Mouse (Mus musculus) heart, adult 18-20 months (tissue): ENCODE measurements around the gene Kif27. TPM values are rescaled to one million over a fixed set of nuclear protein-coding genes. Genes with fewer than 3 reads are reported as not detected.

Experiments used
- DNase-seq, 2 experiments: peaks; one replicate each; pipeline ENCODE4 v3.0.0; 2021 to 2022; ENCODE audit warnings: mixed read lengths in 1 of 2
- total RNA-seq, 2 experiments: library from RNA; stranded (reverse); gene quantifications; 2 replicates each; pipeline ENCODE4 v1.2.3; 2021

The Kif27 gene
- total RNA-seq, 2 experiments from 2014 or later: 0.13 TPM; not detected in 1

GRCm38 (mm10) chr13:58364353-58365175 is 5.6 kb upstream of the Kif27 start:
- DNase-seq: no peak

GRCm38 (mm10) chr13:58359304-58359653 is 357 bp upstream of the Kif27 start:
- DNase-seq: no peak

- DNase-seq: no peak
These were observed 5.9 kb downstream of the Kif27 start for GRCm38 (mm10) chr13:58352996-58353395.

DNA sequence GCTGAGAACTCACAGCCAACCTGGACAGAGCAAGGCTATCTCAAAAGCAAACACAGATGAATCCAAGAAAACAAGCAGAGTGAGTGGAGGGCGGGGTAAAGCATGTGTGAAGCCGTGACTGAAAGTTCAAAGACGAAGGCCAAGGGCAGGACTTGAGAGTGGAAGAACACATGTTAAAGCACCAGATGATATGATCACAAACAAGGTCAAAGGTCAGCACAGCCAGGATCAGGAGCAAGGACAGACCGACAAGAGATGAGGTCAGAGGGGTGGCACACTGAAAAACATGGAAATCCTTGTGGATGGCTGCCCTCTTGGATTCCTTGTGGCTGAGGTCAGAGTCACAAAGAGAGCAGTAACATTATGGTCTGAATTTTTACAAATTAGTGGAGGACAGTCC is 8.3 kb downstream of the Kif27 start:
- no peak for DNase-seq

GRCm38 (mm10) chr13:58344505-58344904 is 14.4 kb downstream of the Kif27 start:
- DNase-seq: no peak

DNA sequence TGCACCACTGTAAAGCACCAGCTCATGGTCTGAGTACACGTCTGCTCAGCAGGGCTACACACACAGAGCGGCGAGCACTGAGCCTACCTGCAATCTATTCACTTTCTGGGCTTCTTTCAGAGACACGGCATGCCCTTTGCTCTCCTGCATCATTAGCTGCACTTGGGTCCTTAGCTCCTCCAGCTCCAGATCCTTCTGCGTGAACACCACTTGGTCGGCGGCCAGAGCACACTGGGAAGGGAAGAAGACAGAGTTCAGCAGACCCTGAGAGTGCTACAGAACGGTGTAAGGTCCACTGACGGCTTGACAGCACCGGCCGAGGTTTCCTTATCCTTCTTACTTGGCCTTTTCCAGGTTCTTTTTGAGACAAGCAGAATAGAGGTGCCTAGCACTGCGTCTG is 21.5 kb downstream of the Kif27 start:
- no peak for DNase-seq

GRCm38 (mm10) chr13:58334116-58334515 is 24.8 kb downstream of the Kif27 start:
- DNase-seq: no peak

- DNase-seq: no peak
These were observed 41.2 kb downstream of the Kif27 start for GRCm38 (mm10) chr13:58317768-58318167.

DNA sequence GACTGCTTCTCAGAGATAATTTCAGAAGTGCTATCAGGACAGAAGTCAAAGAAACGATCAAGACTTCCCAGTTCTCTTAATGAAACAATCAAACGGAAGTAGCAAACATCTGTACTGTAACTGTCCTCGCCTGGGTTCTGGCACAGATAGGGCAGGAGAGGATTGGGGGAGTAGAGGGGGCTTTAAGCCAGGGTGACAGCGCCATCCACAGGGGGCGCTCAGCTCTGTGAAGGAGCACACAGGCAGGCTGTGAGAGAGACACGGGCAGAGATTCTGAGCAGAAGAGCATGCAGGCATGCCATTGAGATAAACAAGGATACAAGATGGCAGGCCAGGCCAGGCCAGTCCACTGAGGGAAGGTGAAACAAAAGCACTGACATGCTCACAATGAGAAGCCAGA is 43.9 kb downstream of the Kif27 start:
- DNase-seq: no peak

DNA sequence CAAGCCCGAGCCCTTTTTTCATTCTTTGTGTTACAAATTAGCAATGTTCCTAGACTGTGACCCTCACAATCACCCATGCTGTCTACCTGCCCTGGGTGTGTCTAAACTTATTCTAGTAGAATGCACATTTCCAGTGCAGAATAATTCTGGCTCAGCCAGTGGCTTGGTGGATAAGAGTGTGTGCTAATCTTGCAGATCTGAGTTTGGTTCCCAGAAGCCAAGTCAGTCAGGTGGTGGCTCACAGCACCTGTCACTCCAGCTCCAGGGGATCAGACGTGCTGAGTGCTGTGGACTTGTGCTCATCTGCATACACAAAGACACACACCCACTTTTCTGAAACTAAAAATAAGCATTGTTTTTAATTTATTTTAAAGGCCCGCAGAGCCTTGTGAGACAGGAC is 45.2 kb downstream of the Kif27 start:
- no peak for DNase-seq

GRCm38 (mm10) chr13:58311351-58311750 is 47.6 kb downstream of the Kif27 start:
- no peak for DNase-seq

GRCm38 (mm10) chr13:58309499-58309898 is 49.4 kb downstream of the Kif27 start:
- no peak for DNase-seq

GRCm38 (mm10) chr13:58307453-58307852 is 51.5 kb downstream of the Kif27 start:
- DNase-seq: no peak

- DNase-seq: no peak
These were observed 53.7 kb downstream of the Kif27 start for GRCm38 (mm10) chr13:58305230-58305629.

DNA sequence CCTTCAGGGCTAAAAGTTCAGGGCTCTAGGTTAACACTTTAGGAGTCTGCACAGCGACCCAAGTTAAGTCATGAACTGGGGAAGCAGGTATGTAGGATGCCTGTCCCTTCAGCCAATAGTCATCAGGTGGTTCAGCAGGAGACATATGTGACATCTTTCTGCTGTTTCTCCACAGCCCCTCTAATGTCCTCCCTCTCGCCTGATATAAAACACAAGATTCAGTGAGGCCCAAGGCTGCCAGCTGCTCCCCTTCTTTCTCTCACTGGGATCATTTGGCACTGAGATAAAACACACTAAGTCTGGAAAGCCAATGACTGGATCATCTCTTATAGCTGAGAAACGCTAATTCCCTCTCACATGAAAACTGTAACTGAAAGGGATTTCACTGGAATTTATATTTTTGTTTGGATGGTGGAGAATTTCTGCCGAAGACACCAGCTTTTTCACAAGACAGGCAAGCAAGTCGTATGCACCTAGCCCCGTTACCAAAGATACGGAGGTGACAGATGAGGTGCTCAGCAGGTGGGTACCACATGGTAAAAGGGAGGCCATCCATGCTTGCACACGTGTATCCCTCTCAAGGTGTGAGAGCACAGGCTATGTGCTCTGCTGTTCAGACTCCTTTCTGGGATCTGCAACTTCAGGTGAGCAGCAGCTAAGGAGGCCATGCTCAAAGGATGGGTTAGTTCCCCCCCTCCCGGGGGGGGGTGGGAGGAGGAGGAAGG is 56.3 kb downstream of the Kif27 start:
- no peak for DNase-seq

DNA sequence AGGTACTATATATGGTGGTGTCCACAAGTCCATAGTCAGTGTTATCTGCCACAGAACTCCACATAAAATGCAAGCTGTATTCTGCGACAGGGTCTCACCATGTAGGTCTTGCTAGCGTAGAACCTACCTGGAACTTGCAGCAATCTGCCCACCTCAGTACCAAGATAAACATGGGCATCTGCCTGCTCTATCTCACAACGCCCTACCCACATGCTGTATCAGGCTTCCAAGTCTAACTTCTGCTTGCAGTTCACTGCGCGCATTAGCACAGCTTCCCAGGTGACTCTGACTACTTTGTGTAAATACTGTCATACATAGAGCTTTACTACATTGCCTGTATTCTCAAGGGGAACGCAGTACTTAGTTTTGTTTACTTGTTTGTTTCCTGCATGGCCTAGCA is 57.0 kb downstream of the Kif27 start:
- DNase-seq: no peak

GRCm38 (mm10) chr13:58298756-58299155 is 60.2 kb downstream of the Kif27 start:
- no peak for DNase-seq

DNA sequence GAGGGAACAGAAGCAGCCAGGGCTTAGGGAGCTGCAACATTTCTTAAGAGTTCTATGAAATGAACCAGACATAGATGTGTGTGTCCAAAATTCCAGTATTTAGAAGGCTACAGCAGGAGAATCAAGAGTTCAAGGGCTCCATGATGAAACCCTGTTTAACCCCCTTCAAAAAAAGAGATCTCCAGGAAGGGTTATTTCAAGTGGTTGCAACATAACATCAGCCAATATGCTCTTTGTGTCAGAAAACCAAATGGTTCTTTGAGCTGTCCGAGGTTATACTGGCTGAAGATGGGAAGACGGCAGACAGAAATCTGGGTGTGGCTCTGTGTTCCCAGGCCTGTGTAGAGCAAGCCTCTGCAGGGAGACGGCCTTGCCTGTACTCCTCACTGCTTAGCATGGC is 63.3 kb downstream of the Kif27 start:
- no peak for DNase-seq

- DNase-seq: no peak
These were observed 66.1 kb downstream of the Kif27 start for GRCm38 (mm10) chr13:58292811-58293210.

GRCm38 (mm10) chr13:58289308-58289707 is 69.6 kb downstream of the Kif27 start:
- DNase-seq: no peak

- DNase-seq: peak; percentile 74 to 95
These were observed 71.1 kb downstream of the Kif27 start for GRCm38 (mm10) chr13:58287822-58288221.

- DNase-seq: no peak
These were observed 75.5 kb downstream of the Kif27 start for GRCm38 (mm10) chr13:58283466-58283865.

DNA sequence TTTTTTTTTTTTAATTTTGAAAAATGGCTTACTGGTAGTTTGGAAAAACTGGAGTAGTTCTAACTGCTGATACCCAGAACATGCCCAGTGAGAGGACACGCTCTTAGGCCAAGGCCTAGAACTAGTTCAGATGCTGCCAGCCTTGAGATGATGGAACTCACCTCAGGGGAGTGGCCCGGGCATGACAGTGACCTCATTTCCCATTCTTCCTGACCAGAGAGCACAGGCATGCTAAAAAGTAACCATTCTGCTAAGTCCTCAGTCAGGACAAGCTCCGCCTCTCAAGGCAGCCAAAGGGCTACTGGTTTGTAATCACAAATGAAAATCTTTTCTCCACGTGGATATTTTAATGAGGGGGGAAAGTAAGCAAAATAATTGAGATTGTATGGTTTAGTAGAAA is 77.0 kb downstream of the Kif27 start:
- DNase-seq: no peak

DNA sequence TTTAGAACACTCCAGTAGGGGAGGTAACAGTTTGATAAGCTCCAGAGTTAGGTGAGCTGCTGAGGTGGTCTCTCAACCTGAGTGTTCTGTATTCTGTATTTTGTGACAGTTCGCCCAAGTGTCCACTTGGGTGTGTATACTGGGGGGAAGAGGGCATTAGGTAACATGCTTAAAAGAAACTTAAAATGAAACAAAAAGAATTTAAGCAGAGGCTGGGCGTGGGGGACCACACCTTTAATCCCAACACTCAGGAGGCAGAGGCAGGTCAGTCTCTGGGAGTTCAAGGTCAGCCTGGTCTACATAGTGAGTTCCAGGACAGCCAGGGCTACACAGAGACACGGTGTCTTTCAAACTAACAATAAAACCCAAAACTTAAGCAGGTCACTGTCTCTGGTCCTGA is 78.4 kb downstream of the Kif27 start:
- DNase-seq: no peak
